Mouse (Mus musculus) CH12.LX (cell line): ENCODE data around the gene 2310061N02Rik. TPM values are rescaled to one million over a fixed set of nuclear protein-coding genes. Genes with fewer than 3 reads are reported as not detected.

Experiments
- DNase-seq: peaks from one replicate; pipeline ENCODE4 v3.0.0-alpha.2; 2013; ENCODE audit errors: extremely low read depth
- H3K27ac ChIP-seq: 2 replicates; pipeline ENCODE4 v1.5.1; 2012; ENCODE audit warnings: low read depth, mild to moderate bottlenecking, control low read depth, moderate library complexity; ENCODE audit not compliant: insufficient read depth
- H3K27me3 ChIP-seq: replicated peaks from 2 replicates; pipeline ENCODE3; 2012; ENCODE audit warnings: inconsistent platforms
- H3K36me3 ChIP-seq, 2 experiments: replicated peaks in 1 of 2; 2 replicates each; pipeline versions ENCODE3 to v1.6.1; 2012; ENCODE audit warnings: inconsistent platforms in 1 of 2, low read length in 1 of 2, mild to moderate bottlenecking in 1 of 2, mixed read lengths in 1 of 2, moderate library complexity in 1 of 2; ENCODE audit not compliant: control insufficient read depth in 1 of 2, insufficient read depth in 1 of 2
- H3K4me1 ChIP-seq, 2 experiments: 2 replicates each; pipeline ENCODE4 v1.6.1; 2012; ENCODE audit warnings: inconsistent platforms in 1 of 2, moderate library complexity in 1 of 2; ENCODE audit not compliant: insufficient read depth in 2 of 2, control insufficient read depth in 1 of 2
- H3K4me2 ChIP-seq: 2 replicates; pipeline ENCODE4 v1.6.1; 2012; ENCODE audit warnings: low read depth, mild to moderate bottlenecking, control low read depth; ENCODE audit not compliant: poor library complexity, insufficient read depth, severe bottlenecking
- H3K4me3 ChIP-seq, 3 experiments: fragments of 150-350 bp in 1 of 3; sonication (generic) in 1 of 3; replicated peaks in 1 of 3; 2 replicates each; pipeline versions ENCODE3 to v1.5.1; 2011 to 2012; ENCODE audit warnings: low read depth in 2 of 3, low read length in 2 of 3, mild to moderate bottlenecking in 2 of 3, moderate library complexity in 2 of 3, control low read depth in 1 of 3, improper control_type of control experiment in 1 of 3, inconsistent platforms in 1 of 3, mixed read lengths in 1 of 3; ENCODE audit not compliant: poor library complexity in 1 of 3
- H3K79me2 ChIP-seq: replicated peaks from 2 replicates; pipeline ENCODE4 v1.6.1; 2012; ENCODE audit warnings: mild to moderate bottlenecking, moderate library complexity; ENCODE audit not compliant: control insufficient read depth, poor library complexity, insufficient read depth, severe bottlenecking; ENCODE audit errors: extremely low read depth
- H3K9ac ChIP-seq: 2 replicates; pipeline ENCODE4 v1.6.1; 2012; ENCODE audit warnings: low read depth, mild to moderate bottlenecking, control low read depth, moderate library complexity; ENCODE audit not compliant: insufficient read depth
- H3K9me3 ChIP-seq: replicated peaks from 2 replicates; pipeline ENCODE3; 2012; ENCODE audit warnings: low read length, inconsistent platforms, mixed read lengths
- BHLHE40 ChIP-seq: IDR thresholded peaks from 2 replicates; pipeline ENCODE4 v1.6.1; 2011; ENCODE audit warnings: mild to moderate bottlenecking, low read depth, low read length, improper control_type of control experiment
- CHD1 ChIP-seq: IDR thresholded peaks from 2 replicates; pipeline ENCODE4 v1.6.1; 2012; ENCODE audit warnings: low read depth, low read length, improper control_type of control experiment, inconsistent platforms
- CHD2 ChIP-seq: IDR thresholded peaks from 2 replicates; pipeline ENCODE4 v1.6.1; 2011; ENCODE audit warnings: low read length, improper control_type of control experiment
- CTCF ChIP-seq, 2 experiments: IDR thresholded peaks in 1 of 2; conservative IDR thresholded peaks in 1 of 2; 2 replicates each; pipeline ENCODE4 v1.5.1; 2011 to 2012; ENCODE audit warnings: low read depth in 2 of 2, low read length in 2 of 2, improper control_type of control experiment in 1 of 2, inconsistent platforms in 1 of 2, mild to moderate bottlenecking in 1 of 2, moderate library complexity in 1 of 2
- ETS1 ChIP-seq: conservative IDR thresholded peaks from 2 replicates; pipeline ENCODE4 v1.6.1; 2012; ENCODE audit warnings: low read depth, mild to moderate bottlenecking, inconsistent platforms, low read length, improper control_type of control experiment, moderate library complexity
- JUN ChIP-seq: IDR thresholded peaks from 2 replicates; pipeline ENCODE4 v1.6.1; 2011; ENCODE audit warnings: low read depth, mild to moderate bottlenecking, low read length, improper control_type of control experiment, moderate library complexity; ENCODE audit not compliant: insufficient read depth
- JUND ChIP-seq: conservative IDR thresholded peaks from 2 replicates; pipeline ENCODE4 v1.6.1; 2011; ENCODE audit warnings: low read depth, low read length, improper control_type of control experiment
- MAFK ChIP-seq: IDR thresholded peaks from 2 replicates; pipeline ENCODE4 v1.6.1; 2011; ENCODE audit warnings: low read length, improper control_type of control experiment; ENCODE audit not compliant: insufficient replicate concordance
- MAX ChIP-seq: IDR thresholded peaks from 2 replicates; pipeline ENCODE4 v1.6.1; 2011; ENCODE audit warnings: low read length, improper control_type of control experiment
- MEF2A ChIP-seq: IDR thresholded peaks from 2 replicates; pipeline ENCODE4 v1.6.1; 2014; ENCODE audit warnings: low read depth, mild to moderate bottlenecking, inconsistent platforms, low read length, improper control_type of control experiment, borderline replicate concordance
- MXI1 ChIP-seq: IDR thresholded peaks from 2 replicates; pipeline ENCODE4 v1.6.1; 2011; ENCODE audit warnings: mild to moderate bottlenecking, low read depth, low read length, improper control_type of control experiment
- NELFE ChIP-seq: IDR thresholded peaks from 2 replicates; pipeline ENCODE4 v1.6.1; 2011; ENCODE audit warnings: low read depth, low read length, improper control_type of control experiment
- NRF1 ChIP-seq: IDR thresholded peaks from 2 replicates; pipeline ENCODE4 v1.6.1; 2014; ENCODE audit warnings: low read depth, mild to moderate bottlenecking, inconsistent platforms, low read length, improper control_type of control experiment, moderate library complexity
- PAX5 ChIP-seq: IDR thresholded peaks from 2 replicates; pipeline ENCODE4 v1.6.1; 2012; ENCODE audit warnings: low read length, inconsistent platforms, mixed read lengths
- POLR2AphosphoS2 ChIP-seq: IDR thresholded peaks from 2 replicates; pipeline ENCODE4 v1.6.1; 2011; ENCODE audit warnings: low read depth, low read length, improper control_type of control experiment
- UBTF ChIP-seq: IDR thresholded peaks from 2 replicates; pipeline ENCODE4 v1.6.1; 2012; ENCODE audit warnings: low read depth, mild to moderate bottlenecking, inconsistent platforms, low read length, improper control_type of control experiment, moderate library complexity
- USF1 ChIP-seq: IDR thresholded peaks from 2 replicates; pipeline ENCODE4 v1.6.1; 2014; ENCODE audit warnings: low read depth, mild to moderate bottlenecking, inconsistent platforms, low read length, improper control_type of control experiment
- USF2 ChIP-seq: conservative IDR thresholded peaks from 2 replicates; pipeline ENCODE4 v1.6.1; 2011; ENCODE audit warnings: low read depth, low read length, improper control_type of control experiment
- ZMIZ1 ChIP-seq: IDR thresholded peaks from 2 replicates; pipeline ENCODE4 v1.6.1; 2012; ENCODE audit warnings: low read depth, mild to moderate bottlenecking, inconsistent platforms, low read length, improper control_type of control experiment
- dilution Hi-C: fragments of 300-500 bp; cut with MboI; formaldehyde crosslinking; loops from 2 replicates; pipeline ENCODE4 v1.14.3; 2020; ENCODE audit warnings: low sequenced_read_pairs; ENCODE audit not compliant: extremely low pct_unique_long_range_greater_than_20kb, extremely low pct_ligation_motif_present
- in situ Hi-C: fragments of 300-500 bp; cut with MboI; formaldehyde crosslinking; loops from 3 replicates; pipeline ENCODE4 v1.14.3; 2019; ENCODE audit warnings: low sequenced_read_pairs, low pct_ligation_motif_present, low pct_unique_long_range_greater_than_20kb, mixed read lengths
- polyA plus RNA-seq: library from polyadenylated mRNA; unstranded; fragments of >175 nt; gene quantifications from 2 replicates; pipeline ENCODE4 v1.2.1, GENCODE M21; 2012; ENCODE audit warnings: low read depth; ENCODE audit not compliant: insufficient read length
- total RNA-seq, 2 experiments: library from RNA; depleted of rRNA; stranded (reverse); fragments of 300-350 nt in 1 of 2; fragments of >200 nt in 1 of 2; gene quantifications; 2 replicates each; pipeline ENCODE4 v1.2.3; 2012 to 2014

Gene 2310061N02Rik
- total and polyA plus RNA-seq, 3 experiments = not detected

GRCm38 (mm10) chr16:88679099-88679498 is 28.7 kb downstream of the 2310061N02Rik start:
- Histone ChIP-seq H3K27ac (no peak overlapping the region), H3K4me2 (no peak overlapping the region), H3K79me2 (no peaks in the 10 kb centered on the region), H3K36me3 (no peaks in the 10 kb centered on the region), H3K9me3 (peaks cover 64% of the 10 kb centered on the region), H3K4me1 (no peaks in the 10 kb centered on the region), H3K27me3 (no peaks in the 10 kb centered on the region), H3K4me3 (no peak overlapping the region), H3K9ac (no peak overlapping the region)
- no peak for TF ChIP-seq CHD2
- no peak for TF ChIP-seq PAX5
- no peak for TF ChIP-seq USF2
- TF ChIP-seq BHLHE40 = no peak
- TF ChIP-seq JUN = no peak
- no peak for TF ChIP-seq UBTF
- no peak for TF ChIP-seq CTCF (conservative IDR thresholded peaks at IDR 0.05 in 1 of 2, IDR thresholded peaks at IDR 0.05 in 1 of 2; ENCODE audit: low read depth in 2 of 2, low read length in 2 of 2)
- TF ChIP-seq MAX = no peak
- TF ChIP-seq MXI1 = no peak
- no peak for TF ChIP-seq POLR2AphosphoS2
- TF ChIP-seq USF1 = no peak
- in situ Hi-C loops (no loop called here), dilution Hi-C loops (no loop called here)
- no peak for DNase-seq

GRCm38 (mm10) chr16:88671571-88671970 is 36.2 kb downstream of the 2310061N02Rik start, which contains the start of gene Krtap27-1:
Gene Krtap27-1 (minus strand): TSS chr16:88671671.
- no peak within 1 kb of the TSS for H3K4me2 ChIP-seq
- no peaks in the 10 kb centered on the region for H3K27me3 ChIP-seq
- no peak within 1 kb of the TSS for H3K4me3 ChIP-seq
- H3K9me3 ChIP-seq = peaks cover 43% of the 10 kb centered on the region
- no peak for TF ChIP-seq POLR2AphosphoS2
- no peak for TF ChIP-seq JUN
- TF ChIP-seq JUND = no peak
- TF ChIP-seq ZMIZ1 = no peak
- no peak for TF ChIP-seq USF1
- TF ChIP-seq MAFK = no peak
- TF ChIP-seq ETS1 = no peak
- no peak for TF ChIP-seq USF2
- TF ChIP-seq MAX = no peak
- no peak for TF ChIP-seq NRF1
- no peak for TF ChIP-seq MXI1
- no peak for TF ChIP-seq MEF2A
- no peak for TF ChIP-seq CHD1
- TF ChIP-seq NELFE = no peak
- DNase-seq = no peak
- no peaks in the 10 kb centered on the region for H3K4me1 ChIP-seq
- dilution Hi-C loops = no loop called here
- in situ Hi-C loops = no loop called here
- no peak within 1 kb of the TSS for H3K27ac ChIP-seq
- no peaks in the 10 kb centered on the region for H3K79me2 ChIP-seq
- no peaks in the 10 kb centered on the region for H3K36me3 ChIP-seq
- no peak within 1 kb of the TSS for H3K9ac ChIP-seq
